Mouse (Mus musculus): ENCODE results near the gene Polr2l.

Polr2l gene

GRCm38 (mm10) chr7:141431434-141432185 is 43.3 kb downstream of the Polr2l start:
- DNase-seq = no peak

GRCm38 (mm10) chr7:141430585-141431240 is 44.2 kb downstream of the Polr2l start:
- no peak for DNase-seq

GRCm38 (mm10) chr7:141429840-141430584 is 44.9 kb downstream of the Polr2l start:
- DNase-seq = no peak

GRCm38 (mm10) chr7:141429310-141429709 is 45.6 kb downstream of the Polr2l start, which contains the start of gene Cend1:
Cend1 (minus strand) TSS chr7:141429491.
- peak; percentile 72 for DNase-seq

- no peak for DNase-seq
Measured at GRCm38 (mm10) chr7:141428701-141429100, 46.2 kb downstream of the Polr2l start.

- no peak for DNase-seq
Measured at GRCm38 (mm10) chr7:141426948-141427730, 47.8 kb downstream of the Polr2l start.

- no peak for DNase-seq
Measured at GRCm38 (mm10) chr7:141423811-141424210, 51.1 kb downstream of the Polr2l start.

Data from right cerebral cortex, postnatal 4 days (tissue).